Mouse (Mus musculus) liver, embryonic 14.5 days (tissue): ENCODE measurements around the gene Trim80.

Experiments
- CTCF ChIP-seq: IDR thresholded peaks from 2 replicates; pipeline ENCODE4 v1.5.1; 2016; ENCODE audit warnings: antibody characterized with exemption, low read depth, control low read depth
- EP300 ChIP-seq: IDR thresholded peaks from 2 replicates; pipeline ENCODE4 v1.6.1; 2016; ENCODE audit warnings: antibody characterized with exemption, low read depth

DNA sequence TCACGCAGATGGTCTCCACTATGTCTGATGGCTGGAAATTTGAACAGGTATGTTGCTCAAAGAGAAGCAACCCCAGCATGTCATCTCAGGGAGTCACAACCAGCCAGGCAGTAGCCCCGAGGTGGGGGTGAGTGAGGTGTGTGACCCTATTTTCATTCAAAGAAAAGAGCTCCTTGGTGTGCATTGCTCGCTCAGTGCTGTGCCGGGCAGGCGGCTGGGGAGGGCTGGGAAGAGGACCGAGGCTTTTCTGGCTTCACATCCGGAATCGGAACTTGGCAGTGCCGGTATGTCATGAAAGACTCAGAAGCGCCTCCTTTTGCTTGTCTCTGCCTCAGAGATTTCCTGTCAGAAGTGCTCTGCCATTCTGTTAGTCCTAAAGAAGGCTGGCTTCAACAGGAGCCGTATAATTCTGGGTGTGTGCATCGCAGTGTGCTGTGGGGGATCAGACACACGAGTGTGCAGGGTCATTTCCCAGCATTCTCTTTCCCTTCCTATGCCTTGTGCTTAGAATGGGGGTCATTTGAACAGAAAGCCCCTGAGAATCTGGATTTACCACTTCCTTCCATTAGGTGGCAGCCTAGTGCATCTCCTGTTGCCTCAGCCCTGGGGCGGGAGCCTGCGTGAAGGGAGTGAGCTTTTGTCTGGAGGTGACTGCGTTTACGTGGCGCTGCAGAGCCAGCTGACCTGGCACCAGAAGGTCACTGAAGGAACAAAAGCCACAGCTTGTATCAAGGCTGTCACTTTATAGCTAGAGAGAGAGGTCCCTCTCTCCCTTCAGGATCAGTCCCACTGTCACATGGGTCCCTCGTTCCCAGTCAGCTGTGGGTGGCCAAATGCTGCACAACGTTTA, 12.6 kb upstream of the Trim80 start:
- TF ChIP-seq CTCF, result peak; percentile 88
- TF ChIP-seq EP300, result no peak
